Mouse (Mus musculus): ENCODE measurements at regions not wholly inside any gene's neighbourhood (a gene's known extent, or its start where the extent isn't known, plus 50 kb on each side); places are given as distances from the start of the nearest gene placed in this dataset.

DNA sequence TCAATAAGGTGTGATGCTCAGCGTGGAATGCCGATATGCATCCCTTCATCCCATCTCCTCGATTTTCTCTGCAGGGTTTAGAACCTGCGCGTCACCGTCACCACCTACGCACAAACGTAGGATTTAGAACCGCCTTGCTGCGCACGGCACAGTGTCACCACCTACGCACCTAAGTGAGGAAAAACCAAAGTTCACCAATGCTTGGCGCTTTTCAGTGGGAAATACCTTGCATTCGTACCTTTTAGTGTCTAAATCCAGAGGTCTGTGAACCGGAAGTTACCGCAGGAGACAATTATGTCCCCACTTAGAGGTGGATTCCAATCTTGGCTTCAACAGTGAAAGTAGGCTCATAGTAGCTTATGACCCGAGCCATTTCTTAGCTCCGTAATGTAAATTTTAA, 162.0 kb downstream of the Zfp326 start:
- no peak for TF ChIP-seq POLR2A (IDR thresholded peaks at IDR 0.05; ENCODE audit: low read depth, low read length)
- no peak for TF ChIP-seq CTCF (IDR thresholded peaks at IDR 0.05; ENCODE audit: extremely low read depth, insufficient read depth, insufficient read length, insufficient replicate concordance)

Measured in spleen, adult 2 months (tissue).